Mouse (Mus musculus): Measurements from ENCODE around the gene Bmper. TPM values are rescaled to one million over a fixed set of nuclear protein-coding genes. Genes with fewer than 3 reads are reported as not detected.

Gene Bmper
- polyA plus RNA-seq (2012; fragmentation: generic; extraction: Trizol) = 1 to 10 TPM in 1 of 2 experiments, under 1 TPM in 1; 0.41 to 2.0 TPM

DNA sequence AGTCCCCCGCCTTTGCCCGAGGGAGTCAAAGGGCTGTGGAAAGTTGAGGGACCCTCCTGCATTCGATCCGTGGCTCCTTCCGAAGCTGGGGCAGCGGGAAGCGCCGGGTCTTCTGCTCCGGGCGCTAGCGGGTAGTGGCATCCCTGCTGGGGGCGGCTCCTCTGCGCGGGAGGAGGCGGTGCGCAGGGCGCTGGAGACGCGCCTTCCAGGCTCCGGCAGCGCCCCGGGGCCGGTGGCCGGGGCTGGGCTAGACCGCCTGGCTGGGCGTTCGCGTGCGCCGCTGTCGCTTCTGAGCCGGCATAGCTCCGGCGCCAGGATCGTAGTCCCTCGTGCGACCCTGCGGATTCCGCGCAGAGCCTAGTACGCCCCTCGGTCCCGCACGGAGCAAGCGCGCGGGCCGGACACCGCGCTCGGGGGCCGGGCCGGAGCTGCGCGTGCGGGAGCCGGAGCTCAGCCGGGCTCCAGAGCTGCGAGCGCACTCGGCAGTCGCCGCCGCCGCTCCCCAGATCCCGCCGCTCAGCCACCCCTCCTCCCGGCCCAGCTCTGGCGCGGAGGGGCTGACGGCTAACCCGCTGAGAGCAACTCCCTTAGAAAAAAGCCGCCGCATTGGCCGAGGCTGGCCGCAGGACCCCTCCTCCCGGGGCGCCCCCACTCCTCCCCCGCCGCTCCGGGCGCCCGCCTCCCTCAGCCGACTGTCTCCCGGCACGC, at the start of gene Bmper:
TSS of gene Bmper (plus strand) at position 236 of the 708 bp plus-strand sequence.

